8 mouse cellular contexts compared by ENCODE assay signal in the genomic region with DNA sequence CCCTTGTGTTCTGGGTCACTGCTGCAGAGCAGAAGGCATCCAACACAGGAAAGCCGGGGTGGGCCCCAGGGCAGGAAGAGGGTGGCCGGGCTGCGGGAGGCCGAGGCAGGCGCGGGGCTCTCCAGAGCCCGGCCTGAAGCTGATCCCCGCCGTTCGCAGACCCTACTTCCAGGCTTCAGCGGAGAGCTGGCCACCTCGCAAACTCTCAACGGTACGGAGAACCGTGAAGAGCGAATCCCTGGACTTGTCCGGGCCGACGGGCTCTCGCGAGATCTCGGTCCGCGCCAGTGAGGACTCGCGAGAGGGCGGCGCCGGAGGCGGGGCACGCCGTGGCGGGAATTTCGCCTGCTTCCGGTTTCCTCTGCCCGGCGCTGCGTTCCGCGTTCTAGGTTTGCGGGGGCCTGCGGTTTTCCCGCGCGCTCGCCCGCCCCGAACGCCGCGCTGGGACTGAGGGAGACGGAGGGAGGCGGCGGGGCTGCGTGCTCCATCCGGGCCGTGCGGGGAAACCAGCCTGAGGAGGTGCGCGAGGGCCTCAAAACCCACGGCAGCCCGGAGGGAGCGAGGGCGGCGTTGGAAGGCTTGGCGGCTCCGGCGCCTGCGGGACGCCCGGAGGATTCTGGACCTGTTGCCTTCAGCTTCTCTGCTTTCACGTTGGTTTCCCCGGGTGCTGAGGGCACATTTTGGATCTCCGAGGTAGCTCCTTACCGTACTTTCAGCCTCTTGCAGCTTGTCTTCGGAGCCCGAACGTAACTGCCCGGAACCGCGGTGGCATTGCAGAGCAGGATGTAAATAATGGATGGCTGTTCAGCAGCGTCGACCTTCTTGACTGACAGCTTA. TPM values are rescaled to one million over a fixed set of nuclear protein-coding genes. Genes with fewer than 3 reads are reported as not detected.
DNase-seq lines count a peak whose midpoint lies in the region; ATAC-seq and TF ChIP-seq lines count a peak whose summit lies in the region.

A gene (plus strand): TSS at position 336 of the 837 bp plus-strand sequence.

- no peaks in the 10 kb centered on the region for H3K4me1 ChIP-seq in cortical plate, adult 2 months (ENCODE audit: control insufficient read depth, insufficient read depth, low read length)
- H3K4me1 ChIP-seq in megakaryocyte, embryonic 14.5 days = peaks cover 17% of the 10 kb centered on the region

- peak; percentile 82; the same call in 1 of the 2 replicates for TF ChIP-seq POLR2A in cortical plate, adult 2 months (IDR thresholded peaks at IDR 0.05; ENCODE audit: extremely low read depth, insufficient read depth, low read length)

- no peaks in the 10 kb centered on the region for H3K27me3 ChIP-seq in megakaryocyte, embryonic 14.5 days (replicated peaks)

- TF ChIP-seq CTCF in cortical plate, adult 2 months (IDR thresholded peaks at IDR 0.05; ENCODE audit: extremely low read depth, insufficient read depth, low read length) = no peak

- H3K4me3 ChIP-seq in cortical plate, adult 2 months (ENCODE audit: insufficient read depth, low read length) = peak within 1 kb of the TSS; percentile 88
- peak within 1 kb of the TSS; percentile 95 for H3K4me3 ChIP-seq in megakaryocyte, embryonic 14.5 days (replicated peaks)

- peak within 1 kb of the TSS; percentile 88 for H3K27ac ChIP-seq in cortical plate, adult 2 months (ENCODE audit: insufficient read depth, low read length)

- peaks cover 2% of the 10 kb centered on the region; the same call in 1 of the 2 replicates for H3K9me3 ChIP-seq in megakaryocyte, embryonic 14.5 days

- peak; percentile 89 for ATAC-seq in activated CD4-positive, CD25-positive, alpha-beta regulatory T cell, adult 4 months

- peaks cover 19% of the 10 kb centered on the region for H3K36me3 ChIP-seq in megakaryocyte, embryonic 14.5 days (replicated peaks; ENCODE audit: low read length)

- DNase-seq in gastrocnemius, adult 8-10 months (ENCODE audit: low spot score in 2 of 2) = peak; percentile 75 to 85
- peak; percentile 52 for DNase-seq in hindlimb bud, embryonic 11.5 days (ENCODE audit: extremely low spot score, low read depth, low spot score)
- DNase-seq in left cerebral cortex, adult 8-10 months (ENCODE audit: low spot score in 2 of 2) = peak; percentile 80 to 86
- peak; percentile 96 to 97 for DNase-seq in right cerebral cortex, postnatal 10 days (ENCODE audit: low spot score in 2 of 2)
- peak; percentile 95 for DNase-seq in urinary bladder, postnatal 25 days (ENCODE audit: low spot score)

RNA-seq across cellular contexts. Expression of the gene that starts here (rescaled TPM):
- polyA plus RNA-seq in activated CD4-positive, CD25-positive, alpha-beta regulatory T cell, adult 4 months (2017; shearing (Covaris generic)) = 1 to 10 TPM; 5.8 to 7.0 TPM
- polyA plus RNA-seq in cortical plate, adult 2 months (2012; rRNA removed) = 1.7 and 2.3 TPM in 2 replicates
- total RNA-seq in gastrocnemius, adult 8-10 months (2022) = under 1 TPM in 1 of 4 experiments, not detected in 3; 0.15 TPM
- total RNA-seq in left cerebral cortex, adult 8-10 months (2022) = 1 to 10 TPM in 3 of 4 experiments, under 1 TPM in 1; 0.95 to 6.0 (median 1.2) TPM
- 6.9 and 36.4 TPM in 2 replicates for polyA plus RNA-seq in megakaryocyte, embryonic 14.5 days (2012; ENCODE audit: insufficient read depth, low replicate concordance)

Comparison
In these comparisons a context has a peak if more than half of its experiments do, and no peak if none do; other contexts are left out.
1. Peak in every context shown above with its lines: DNase-seq, ATAC-seq, H3K4me3 ChIP-seq and H3K27ac ChIP-seq.
2. Peak in DNase-seq in gastrocnemius, adult 8-10 months; RNA of the gene not detected or under 1 TPM.